Mouse (Mus musculus) regulatory T cell (primary cell): ENCODE measurements at regions not wholly inside any gene's neighbourhood (a gene's known extent, or its start where the extent isn't known, plus 50 kb on each side); places are given as distances from the start of the nearest gene placed in this dataset.

Experiments
- in situ Hi-C: fragments of 300-600 bp; cut with MboI, MseI; formaldehyde crosslinking; loops from one replicate; pipeline ENCODE4 v1.15.1; 2025; ENCODE audit warnings: high pct_unique_total_duplicates

- in situ Hi-C loops = no loop called here
These were observed 695.7 kb upstream of the Kif18a start for GRCm38 (mm10) chr2:108584799-108585198.

DNA sequence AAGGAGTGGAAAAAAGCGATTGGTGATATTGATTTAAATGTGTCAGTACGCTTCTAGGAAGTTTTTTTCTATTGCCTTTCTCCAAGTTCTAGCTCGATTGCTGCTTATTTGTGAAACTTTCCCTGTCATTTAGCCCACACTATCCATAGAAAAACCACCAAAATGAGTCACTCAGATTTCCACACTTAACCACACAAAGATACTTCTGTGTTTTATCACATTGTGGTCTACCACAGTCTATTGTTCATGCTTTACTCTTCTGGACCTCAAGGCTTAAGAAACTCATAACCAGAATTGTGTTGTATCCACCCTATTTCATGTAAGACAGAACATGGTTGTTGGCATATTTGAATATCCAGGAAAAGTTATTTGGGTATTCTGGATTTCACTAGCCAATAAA is 687.0 kb upstream of the Kif18a start:
- in situ Hi-C loops = no loop called here

DNA sequence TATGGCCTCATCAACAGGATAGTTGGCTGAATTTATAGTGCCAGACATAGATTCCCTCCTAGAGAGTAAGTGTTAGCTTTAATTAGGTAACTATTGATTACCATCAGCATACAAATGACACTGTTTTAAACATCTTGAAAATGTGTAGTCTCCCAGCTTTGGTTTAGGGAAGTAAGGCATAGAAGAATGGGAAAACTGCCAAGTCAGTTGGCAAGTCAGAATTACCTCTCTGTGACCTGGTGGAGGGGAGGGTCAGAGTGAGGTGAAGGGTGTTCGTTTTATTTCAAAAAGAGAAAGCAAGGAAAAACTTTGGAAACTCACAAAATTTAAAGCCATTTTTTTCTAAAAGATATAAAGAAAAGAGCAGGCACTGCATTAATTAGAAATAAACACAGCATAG is 680.2 kb upstream of the Kif18a start:
- in situ Hi-C loops = no loop called here

DNA sequence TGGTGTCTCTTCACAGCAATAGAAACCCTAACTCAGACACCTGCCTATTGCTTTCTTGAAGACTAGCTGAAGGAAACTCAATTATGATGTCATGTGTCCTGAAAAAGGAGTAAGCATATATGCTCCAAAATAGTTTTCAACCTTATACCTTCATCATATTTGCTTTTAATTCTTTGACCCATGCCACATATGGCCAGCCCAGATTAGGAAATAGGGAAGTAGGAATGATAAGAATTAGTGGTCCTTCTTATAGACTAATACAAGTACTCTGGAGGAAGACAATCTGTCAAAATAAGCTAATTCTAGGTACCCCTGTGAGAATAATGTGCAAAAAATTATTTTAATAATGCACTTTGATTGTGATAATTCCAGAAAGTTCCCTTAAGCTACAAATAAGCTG is 661.0 kb upstream of the Kif18a start:
- in situ Hi-C loops = no loop called here

GRCm38 (mm10) chr2:108622367-108623162 is 658.0 kb upstream of the Kif18a start:
- in situ Hi-C loops = no loop called here

GRCm38 (mm10) chr2:108635644-108636043 is 644.9 kb upstream of the Kif18a start:
- in situ Hi-C loops = no loop called here

GRCm38 (mm10) chr2:108660697-108661388 is 619.7 kb upstream of the Kif18a start:
- in situ Hi-C loops = no loop called here

DNA sequence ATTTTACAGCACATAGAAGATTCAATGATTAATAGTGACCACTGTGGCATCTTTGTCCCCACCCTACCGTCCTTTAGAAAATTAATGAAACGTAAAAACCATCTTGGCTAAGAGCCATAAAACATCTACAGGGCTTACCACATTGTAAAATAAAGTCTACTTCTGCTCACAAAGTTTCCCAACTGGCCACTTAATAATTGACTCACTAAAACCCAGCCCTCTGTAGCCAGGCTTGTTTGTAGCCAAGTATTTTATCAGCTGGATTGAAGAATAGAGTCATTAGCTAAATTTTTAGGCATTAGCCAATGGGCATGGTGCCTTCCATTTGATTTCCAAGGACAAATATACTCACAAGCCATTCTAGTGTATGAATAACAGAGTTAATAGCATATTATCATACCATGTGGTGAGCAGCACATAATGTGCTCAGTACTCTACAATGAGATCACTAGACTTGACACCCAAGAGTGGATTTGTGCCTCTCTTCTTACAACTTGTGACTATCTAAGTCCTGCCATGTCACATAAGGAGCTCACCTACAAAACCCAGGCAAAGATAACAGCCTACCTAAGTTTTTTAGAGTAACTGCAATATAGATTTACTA is 602.7 kb upstream of the Kif18a start:
- in situ Hi-C loops = no loop called here

- in situ Hi-C loops = no loop called here
These were observed 599.0 kb upstream of the Kif18a start for GRCm38 (mm10) chr2:108681574-108681973.

DNA sequence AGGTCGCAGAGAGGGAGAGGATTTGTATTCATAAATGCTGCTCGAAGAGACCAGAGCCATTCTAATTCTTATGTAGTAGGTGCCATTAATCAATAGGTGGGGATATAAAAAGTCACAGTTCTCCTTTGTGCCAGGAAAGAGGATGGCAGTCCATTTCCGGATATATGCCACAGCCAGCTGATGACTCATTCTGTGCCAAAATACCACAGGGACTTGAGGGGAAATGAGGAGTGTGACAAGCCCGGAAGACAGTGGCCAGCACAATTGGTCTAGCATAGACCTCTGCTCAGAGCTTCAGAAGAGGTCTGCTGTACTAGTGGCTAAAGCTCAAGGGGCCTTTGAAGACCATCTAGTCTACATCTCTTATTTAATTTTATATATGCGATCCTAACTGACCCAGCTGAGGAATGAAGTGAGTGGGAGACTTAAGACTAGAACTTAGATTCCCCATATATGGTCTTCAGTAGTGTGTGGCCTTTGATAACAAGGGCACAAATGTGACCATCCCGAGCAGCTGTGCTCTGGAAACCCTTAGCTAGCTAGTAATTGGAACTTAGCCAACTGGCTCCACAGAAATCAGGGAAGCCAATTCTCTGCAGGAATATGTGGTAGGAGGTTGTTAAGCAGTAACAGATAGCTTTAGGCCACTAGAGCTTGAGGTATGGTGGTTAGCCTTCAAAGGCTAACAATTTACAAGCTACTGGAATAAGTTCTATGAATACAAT is 594.4 kb upstream of the Kif18a start:
- in situ Hi-C loops = no loop called here

GRCm38 (mm10) chr2:108690091-108690490 is 590.4 kb upstream of the Kif18a start:
- in situ Hi-C loops = no loop called here

- in situ Hi-C loops = no loop called here
These were observed 589.2 kb upstream of the Kif18a start for GRCm38 (mm10) chr2:108691156-108692007.

- in situ Hi-C loops = no loop called here
These were observed 579.2 kb upstream of the Kif18a start for GRCm38 (mm10) chr2:108701308-108701707.

DNA sequence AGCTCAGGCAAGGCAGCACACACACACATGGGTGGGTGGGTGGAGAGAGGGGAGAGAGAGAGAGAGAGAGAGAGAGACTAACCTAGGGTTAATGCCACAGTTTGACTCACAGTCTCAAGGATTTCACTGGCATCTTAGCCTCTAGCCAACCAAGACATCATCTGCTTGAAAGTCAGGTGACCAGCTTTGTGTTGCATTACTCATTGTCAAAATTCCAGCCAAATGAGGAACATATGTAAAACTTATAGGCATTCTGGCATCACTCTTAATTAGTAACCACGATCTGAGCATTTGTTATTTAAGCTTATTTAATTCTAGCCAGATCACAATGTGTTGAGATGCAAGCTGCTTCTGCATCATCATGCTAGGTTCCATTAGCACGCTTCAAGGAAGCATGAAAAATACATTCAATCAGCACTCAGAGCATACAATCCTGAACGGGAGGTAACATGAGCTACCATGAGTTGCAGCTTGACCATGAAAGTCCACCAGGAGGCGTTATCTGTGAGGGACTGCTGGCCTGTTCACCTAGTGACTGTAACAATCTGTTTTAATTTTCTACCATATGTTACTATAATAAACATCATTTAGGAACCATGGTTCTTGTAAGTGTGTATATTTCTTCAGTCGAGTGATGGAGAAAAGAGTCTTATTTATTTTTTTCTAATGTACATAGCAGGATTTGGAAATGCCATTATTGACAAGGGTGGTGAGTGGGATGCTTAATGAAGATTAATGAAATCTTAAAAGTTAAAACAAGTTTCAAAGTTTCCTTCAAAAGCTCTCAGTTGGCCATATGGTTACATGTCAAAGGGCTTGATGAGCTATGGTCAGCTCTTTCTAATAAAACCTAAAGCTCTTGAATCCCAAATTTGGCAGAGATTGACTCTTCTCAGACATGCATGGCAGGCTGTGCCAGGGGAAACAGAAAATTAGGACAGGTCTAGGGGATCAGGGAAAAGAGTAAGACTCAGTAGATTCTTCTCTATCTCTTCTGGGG is 572.4 kb upstream of the Kif18a start:
- in situ Hi-C loops = no loop called here

DNA sequence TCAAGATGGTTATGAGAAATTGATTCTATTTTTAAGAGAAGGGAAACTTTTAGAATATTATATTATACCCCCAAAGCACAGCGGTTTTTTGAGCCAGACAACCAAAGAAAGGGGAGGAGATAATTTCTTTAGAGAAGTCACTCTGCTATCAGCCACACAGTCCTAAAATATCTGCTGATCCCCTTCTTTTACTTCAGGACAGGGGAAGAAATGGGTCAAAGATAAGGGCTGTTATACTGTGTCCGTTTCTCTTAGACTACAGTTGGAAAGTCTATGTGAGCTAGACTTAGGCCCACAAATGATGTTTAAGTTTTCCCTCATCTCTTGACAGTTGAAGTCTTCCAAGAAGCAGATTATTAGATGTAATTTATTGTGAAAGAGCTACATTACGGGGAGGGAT is 538.5 kb upstream of the Kif18a start:
- in situ Hi-C loops = no loop called here

DNA sequence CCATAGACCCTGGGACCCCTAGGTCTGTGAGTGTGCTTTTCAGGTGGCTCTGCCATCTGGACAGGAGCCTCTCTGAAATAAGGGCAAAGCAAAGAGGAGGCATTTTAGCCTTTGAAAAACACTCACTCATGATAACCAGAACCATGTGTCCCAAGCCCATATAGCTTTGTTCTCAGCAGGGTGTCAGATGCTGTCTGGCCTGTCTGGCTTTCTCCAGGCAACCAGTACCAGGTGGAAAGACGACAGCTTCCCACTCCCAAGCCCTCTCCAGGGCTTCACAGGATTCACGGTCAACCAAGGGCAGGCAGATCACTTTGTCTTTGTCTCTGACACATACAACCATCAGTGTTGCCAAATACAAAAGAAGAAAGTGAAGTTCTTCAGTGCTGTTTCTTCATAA is 537.0 kb upstream of the Kif18a start:
- in situ Hi-C loops = no loop called here

DNA sequence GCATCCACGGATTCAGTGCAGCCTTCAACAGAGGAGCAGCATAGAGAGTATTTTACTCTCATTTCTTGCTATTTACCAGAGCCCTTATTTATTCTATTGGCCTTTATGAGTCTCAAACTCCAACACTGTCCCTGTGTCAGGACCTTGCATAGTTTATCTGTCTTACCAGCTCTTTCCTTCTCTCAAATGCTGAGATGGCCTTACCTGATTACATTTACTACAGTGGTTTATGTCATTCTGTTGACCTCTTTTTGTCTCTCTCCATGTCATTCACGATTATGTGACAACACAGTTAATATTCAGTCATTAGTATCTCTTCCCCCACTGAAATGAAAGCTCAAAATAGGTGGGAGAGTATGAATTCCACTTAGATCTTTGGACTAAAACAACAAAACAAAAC is 535.7 kb upstream of the Kif18a start:
- in situ Hi-C loops = no loop called here

DNA sequence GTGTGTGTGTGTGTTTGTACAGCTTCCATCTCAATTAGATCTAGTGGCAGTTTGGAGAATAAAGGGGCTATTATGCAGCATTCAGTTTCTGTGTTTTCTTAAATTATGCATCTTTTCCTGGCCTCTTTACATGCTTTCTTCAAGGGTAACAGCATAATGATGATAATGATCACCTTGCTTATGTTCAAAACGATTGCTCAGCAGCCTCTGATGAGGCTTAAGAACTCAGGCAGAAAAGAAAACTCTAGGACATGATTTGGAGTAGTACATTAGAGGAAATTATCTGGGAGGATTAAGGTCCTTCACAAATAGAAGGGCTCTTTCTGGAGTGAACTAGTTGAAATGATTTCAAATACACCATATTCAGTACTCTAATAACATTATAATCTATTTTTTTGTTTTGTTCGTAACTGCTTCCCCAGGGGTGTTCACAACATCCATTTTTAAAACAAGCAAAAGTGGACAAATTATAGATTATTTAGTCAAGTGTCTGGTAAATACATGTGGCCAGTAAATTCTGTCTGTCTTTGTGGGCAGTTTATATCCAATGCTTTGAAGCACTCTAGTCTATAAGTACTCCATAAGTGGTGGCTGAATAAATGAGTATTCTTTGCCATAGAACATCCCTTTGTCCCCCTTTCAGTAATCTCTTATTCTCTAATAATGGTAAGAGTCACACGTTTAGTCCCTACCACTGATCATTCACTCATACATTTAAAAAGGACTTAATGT is 526.9 kb upstream of the Kif18a start:
- in situ Hi-C loops = no loop called here

DNA sequence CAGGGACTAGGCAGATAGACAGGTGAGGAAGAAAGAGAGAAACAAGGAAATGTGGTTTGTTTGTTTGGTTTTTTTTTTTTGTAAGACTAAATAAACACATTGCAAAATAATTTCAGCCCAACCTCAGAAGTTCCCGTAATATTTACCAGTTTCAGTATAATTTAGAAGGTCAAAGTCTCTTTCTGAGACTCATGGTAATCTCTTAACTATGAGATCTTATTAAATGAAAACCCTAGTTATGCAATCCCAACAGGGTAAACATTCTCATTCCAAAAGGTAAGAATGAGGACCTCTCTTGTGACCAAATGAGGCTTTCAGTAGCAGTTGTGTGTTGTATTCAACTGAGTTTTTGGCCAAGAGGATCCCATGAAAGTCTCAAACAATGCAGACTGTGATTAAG is 524.7 kb upstream of the Kif18a start:
- in situ Hi-C loops = no loop called here
